Mouse (Mus musculus) right cerebral cortex, postnatal 10 days (tissue): ENCODE results near the gene Sfrp5.

ENCODE experiments used
- DNase-seq, 2 experiments: peaks; one replicate each; pipeline ENCODE4 v3.0.0; 2021; ENCODE audit warnings: low spot score in 2 of 2

Sfrp5 gene

GRCm38 (mm10) chr19:42201696-42202381, at the start of gene Sfrp5:
Gene Sfrp5 (minus strand): TSS chr19:42202252.
- no peak for DNase-seq

GRCm38 (mm10) chr19:42249976-42250914, 48.2 kb upstream of the Sfrp5 start:
- no peak for DNase-seq

- no peak for DNase-seq
These were observed 45.5 kb upstream of the Sfrp5 start, which contains the start of gene Golga7b for GRCm38 (mm10) chr19:42247519-42247918. Gene Golga7b (plus strand): TSS chr19:42247574.

GRCm38 (mm10) chr19:42246626-42247025, 44.6 kb upstream of the Sfrp5 start:
- no peak for DNase-seq

GRCm38 (mm10) chr19:42243401-42243800, 41.3 kb upstream of the Sfrp5 start:
- DNase-seq, result no peak

DNA sequence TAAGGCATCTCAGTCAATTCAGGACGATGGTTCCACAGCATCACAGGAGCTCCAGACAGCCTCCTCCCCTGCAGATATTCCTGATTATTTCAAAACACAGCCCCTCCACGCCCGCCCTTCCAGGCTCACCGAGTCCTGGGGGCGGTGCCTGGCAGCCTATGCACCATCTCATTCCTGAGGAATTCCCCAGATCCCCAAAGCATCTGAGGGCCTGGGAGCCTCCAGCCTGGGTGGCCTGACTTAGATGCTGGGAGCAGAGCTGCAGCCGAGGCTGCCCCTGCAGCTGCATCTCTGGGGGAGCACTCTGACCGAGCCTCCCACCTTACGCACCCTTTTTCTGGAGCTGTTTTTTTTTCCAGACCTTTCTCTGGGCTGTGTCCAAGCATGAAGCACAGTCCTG, 38.8 kb upstream of the Sfrp5 start:
- no peak for DNase-seq

- DNase-seq, result no peak
These were observed 36.3 kb upstream of the Sfrp5 start for GRCm38 (mm10) chr19:42238341-42238715.

DNA sequence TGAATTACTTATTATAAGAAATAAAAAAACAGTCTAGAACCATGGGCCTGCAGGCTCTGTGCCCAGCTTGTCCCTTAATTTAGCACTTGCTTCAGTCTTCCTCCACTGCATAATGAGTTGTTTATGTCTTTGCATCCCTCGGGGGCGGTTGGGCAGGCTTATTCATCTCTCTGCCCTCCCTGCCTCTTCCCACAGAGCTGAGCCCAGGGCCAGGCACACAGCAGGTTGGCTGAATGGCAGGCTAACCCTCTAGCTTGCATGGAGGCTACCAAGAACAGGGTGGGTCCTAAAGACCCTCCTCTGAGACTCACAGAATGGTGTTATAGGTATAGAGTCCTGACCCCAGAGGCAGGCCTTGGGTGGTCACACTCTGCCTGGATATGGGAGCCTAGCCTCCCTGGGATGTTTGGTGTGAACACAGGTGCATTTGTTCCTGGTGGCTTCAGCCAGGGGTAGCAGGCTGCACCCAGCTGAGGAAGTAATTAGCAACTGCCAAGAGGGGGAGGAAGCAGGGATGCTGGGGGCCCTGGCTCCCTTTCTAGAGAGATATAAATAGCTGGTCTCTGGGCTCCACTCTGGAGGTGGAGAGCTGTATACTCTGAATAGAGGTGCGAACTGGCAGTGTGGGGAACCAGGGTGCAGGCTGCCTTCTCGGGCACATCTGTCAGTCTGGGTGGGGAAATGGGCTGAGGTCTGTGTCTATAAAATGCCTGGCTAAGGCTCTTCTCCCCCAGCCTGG, 35.7 kb upstream of the Sfrp5 start:
- DNase-seq, result peak; percentile 58 to 70

GRCm38 (mm10) chr19:42230986-42231385, 28.9 kb upstream of the Sfrp5 start:
- DNase-seq, result peak in 1 of 2 experiments; percentile 35

- no peak for DNase-seq
These were observed 28.2 kb upstream of the Sfrp5 start for GRCm38 (mm10) chr19:42230288-42230568.

DNA sequence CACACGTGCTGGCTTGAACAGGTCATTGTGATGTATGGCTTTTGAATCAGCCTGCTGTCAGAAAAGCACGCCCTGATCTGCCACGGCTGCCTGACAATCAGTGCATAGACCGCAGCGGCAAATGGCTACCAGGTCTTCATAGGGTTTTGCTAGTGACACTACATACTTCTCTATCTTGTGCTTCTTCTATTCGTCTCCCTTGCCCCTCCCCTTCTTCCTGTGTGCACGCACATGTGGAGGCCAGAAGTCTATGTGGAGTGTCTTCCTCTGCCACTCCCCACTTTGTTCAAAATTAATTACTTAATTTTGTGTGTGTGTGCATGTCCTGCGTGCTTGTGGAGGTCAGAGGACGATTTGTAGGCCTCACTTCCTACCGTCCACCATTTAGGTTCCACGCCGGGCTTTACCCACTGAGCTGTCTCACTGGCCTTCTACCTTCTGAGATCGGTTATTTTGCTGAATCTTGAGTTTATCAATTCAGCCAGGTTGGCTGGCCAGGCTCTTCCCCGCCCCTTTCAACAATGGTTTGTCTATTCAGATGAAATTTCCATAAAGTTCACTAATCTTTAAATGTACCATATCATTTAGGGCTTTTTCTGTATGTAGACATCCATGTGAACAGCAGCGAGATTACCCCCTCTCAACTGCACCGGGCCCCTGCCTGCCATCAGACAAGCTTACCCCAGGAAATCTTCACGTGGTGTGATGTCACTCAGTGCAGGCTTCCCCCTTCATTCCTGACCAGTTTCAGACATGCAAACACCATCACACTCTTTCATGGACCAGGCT, 27.6 kb upstream of the Sfrp5 start:
- DNase-seq, result no peak

- DNase-seq, result no peak
These were observed 24.4 kb upstream of the Sfrp5 start for GRCm38 (mm10) chr19:42226451-42226850.

GRCm38 (mm10) chr19:42217374-42217763, 15.3 kb upstream of the Sfrp5 start:
- DNase-seq, result peak; percentile 65 to 78

DNA sequence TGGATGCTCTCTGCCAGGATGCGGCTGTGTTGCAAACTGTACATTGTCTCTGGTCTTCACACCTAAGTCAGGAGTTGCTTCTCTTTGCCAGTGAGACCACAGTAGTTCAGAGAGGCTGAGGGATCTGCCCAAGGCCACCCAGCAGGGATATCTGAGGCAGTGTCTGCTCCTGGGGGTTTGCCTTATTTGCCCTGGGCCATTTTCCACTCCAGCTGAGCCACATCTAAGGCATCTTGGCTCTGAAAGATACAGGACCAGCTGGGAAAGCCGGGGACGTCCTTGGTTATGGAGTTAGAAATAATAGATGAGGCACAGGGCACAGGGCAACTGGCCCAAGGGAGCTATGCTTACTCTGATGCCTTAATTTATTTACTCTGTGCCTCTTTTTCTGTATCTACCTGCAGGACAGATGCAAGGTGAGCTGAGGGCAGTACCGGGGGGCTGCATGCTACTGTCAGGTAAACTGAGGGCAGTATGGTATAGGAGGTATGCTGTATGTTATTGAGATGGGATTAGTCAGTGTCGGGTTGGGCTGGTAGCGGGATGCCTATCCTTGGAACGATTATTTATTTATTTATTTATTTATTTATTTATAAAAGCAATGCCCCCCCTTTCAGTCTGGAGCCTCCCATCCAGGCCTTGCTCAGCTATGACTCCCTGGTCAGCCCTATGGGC, 14.8 kb upstream of the Sfrp5 start:
- DNase-seq, result no peak

GRCm38 (mm10) chr19:42214601-42215000, 12.5 kb upstream of the Sfrp5 start:
- DNase-seq, result no peak

DNA sequence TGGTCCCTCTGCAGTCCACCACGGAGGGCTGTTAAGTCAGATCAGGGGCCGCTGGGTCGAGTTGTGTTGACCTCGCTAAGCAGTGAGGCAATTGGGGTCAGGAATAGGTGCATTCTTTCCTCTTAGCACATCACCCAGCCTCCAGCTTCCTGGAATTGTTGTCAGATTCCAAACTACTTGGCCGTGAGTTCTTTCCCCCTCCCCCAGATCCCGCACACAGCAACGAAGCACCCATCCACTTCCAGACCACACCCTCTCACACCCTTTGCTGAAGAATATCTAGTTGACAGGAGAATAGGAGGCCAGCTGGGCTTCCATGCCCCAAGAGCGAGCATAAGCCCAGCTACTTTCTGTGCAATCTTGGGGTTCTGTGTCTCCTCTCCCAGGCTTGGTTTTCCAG, 9.9 kb upstream of the Sfrp5 start:
- DNase-seq, result no peak

GRCm38 (mm10) chr19:42209976-42210375, 7.9 kb upstream of the Sfrp5 start:
- no peak for DNase-seq

DNA sequence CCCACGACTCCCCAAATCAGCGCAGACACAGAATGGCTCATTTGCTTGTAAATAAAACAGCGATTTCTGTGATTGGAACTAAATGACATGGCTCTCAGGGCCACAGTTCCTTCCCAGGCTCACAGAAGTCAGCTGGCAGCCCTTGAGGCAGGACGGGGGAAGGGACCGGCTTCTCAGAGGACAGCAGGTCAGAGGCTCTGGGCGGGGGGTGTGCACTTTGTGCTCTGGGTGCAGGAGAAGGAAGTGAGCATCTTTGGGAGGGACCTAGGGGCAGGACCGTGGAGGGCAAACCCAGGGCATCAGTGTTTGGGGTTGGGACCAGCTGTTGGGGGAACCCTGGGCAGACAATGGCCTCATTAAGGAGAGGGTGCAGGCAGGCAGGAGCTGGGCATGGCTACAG, 7.4 kb upstream of the Sfrp5 start:
- no peak for DNase-seq

GRCm38 (mm10) chr19:42205201-42205600, 3.1 kb upstream of the Sfrp5 start:
- no peak for DNase-seq

GRCm38 (mm10) chr19:42204306-42204705, 2.3 kb upstream of the Sfrp5 start:
- DNase-seq, result no peak

DNA sequence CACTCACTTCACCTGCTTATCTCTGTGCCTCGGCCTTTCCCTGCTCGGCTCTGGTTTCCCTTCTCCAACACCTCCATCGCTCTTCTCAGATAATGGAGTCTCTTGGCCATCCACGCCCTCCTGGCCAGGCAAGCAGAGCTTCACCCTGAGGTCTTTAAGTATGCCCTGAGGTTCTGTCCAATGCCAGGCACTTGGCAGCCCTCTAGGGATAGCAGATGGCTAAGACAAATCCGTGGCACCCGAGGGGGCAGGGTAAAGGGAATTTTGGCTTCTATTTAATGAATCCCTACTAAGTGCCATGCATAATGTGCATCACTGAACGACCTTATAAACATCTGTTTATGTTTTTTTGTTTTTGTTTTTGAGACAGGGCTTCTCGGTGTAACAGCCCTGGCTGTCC, 415 bp upstream of the Sfrp5 start:
- no peak for DNase-seq
